Mouse (Mus musculus) forebrain, embryonic 10.5 days (tissue): Measurements from ENCODE around the gene Serpina3m. TPM values are rescaled to one million over a fixed set of nuclear protein-coding genes. Genes with fewer than 3 reads are reported as not detected.

Experiments used
- DNase-seq: peaks from one replicate; pipeline ENCODE4 v3.0.0-alpha.2; 2017; ENCODE audit warnings: low spot score; ENCODE audit errors: extremely low spot score
- H3K27ac ChIP-seq: fragments of 300-500 bp; sonication (generic); 2 replicates; pipeline ENCODE4 v1.5.1; 2016; ENCODE audit warnings: mild to moderate bottlenecking
- H3K27me3 ChIP-seq: fragments of 300-500 bp; sonication (generic); 2 replicates; pipeline ENCODE4 v1.6.1; 2016; ENCODE audit warnings: mild to moderate bottlenecking; ENCODE audit not compliant: poor library complexity, severe bottlenecking
- H3K36me3 ChIP-seq: fragments of 300-500 bp; sonication (generic); replicated peaks from 2 replicates; pipeline ENCODE4 v1.6.1; 2016; ENCODE audit warnings: mild to moderate bottlenecking, moderate library complexity
- H3K4me1 ChIP-seq: fragments of 300-500 bp; sonication (generic); 2 replicates; pipeline ENCODE4 v1.6.1; 2016
- H3K4me3 ChIP-seq: fragments of 300-500 bp; sonication (generic); 2 replicates; pipeline ENCODE4 v1.5.1; 2016; ENCODE audit warnings: mild to moderate bottlenecking, moderate library complexity
- H3K9me3 ChIP-seq: fragments of 300-500 bp; sonication (generic); 2 replicates; pipeline ENCODE4 v1.6.1; 2016; ENCODE audit warnings: mild to moderate bottlenecking, moderate library complexity
- WGBS: fragments of 180-500 bp; shearing (Covaris S2); methylation state at CpG from one replicate; pipeline ENCODE4 v1.1.7; 2016; 5-methylcytosine and 5-hydroxymethylcytosine counted together
- polyA plus RNA-seq: library from polyadenylated mRNA; unstranded; fragments of >200 nt; fragmentation: Nextera tagmentation; extraction: Ambion mirVana; gene quantifications from 2 replicates; pipeline ENCODE4 v1.2.1, GENCODE M21; 2016

Gene Serpina3m
- polyA plus RNA-seq, 1 experiment from 2014 or later, result not detected

- Histone ChIP-seq H3K27me3 (no peaks in the 10 kb centered on the region), H3K4me3 (no peak overlapping the region), H3K27ac (no peak overlapping the region), H3K9me3 (no peaks in the 10 kb centered on the region), H3K4me1 (no peaks in the 10 kb centered on the region), H3K36me3 (no peaks in the 10 kb centered on the region)
- WGBS, result 84% methylated on average over 6 of the region's 6 CpGs
- no peak for DNase-seq
Measured at GRCm38 (mm10) chr12:104412507-104412906, 74.2 kb downstream of the Serpina3m start.

GRCm38 (mm10) chr12:104414576-104414975, 76.3 kb downstream of the Serpina3m start:
- H3K36me3 ChIP-seq, result no peaks in the 10 kb centered on the region
- peaks cover 12% of the 10 kb centered on the region for H3K4me1 ChIP-seq
- 78% methylated on average over 2 of the region's 2 CpGs for WGBS
- no peaks in the 10 kb centered on the region for H3K27me3 ChIP-seq
- DNase-seq, result no peak
- H3K27ac ChIP-seq, result no peak overlapping the region
- no peak overlapping the region for H3K4me3 ChIP-seq
- no peaks in the 10 kb centered on the region for H3K9me3 ChIP-seq

- H3K4me1 ChIP-seq, result peaks cover 12% of the 10 kb centered on the region
- H3K27me3 ChIP-seq, result no peaks in the 10 kb centered on the region
- H3K36me3 ChIP-seq, result no peaks in the 10 kb centered on the region
- no peak overlapping the region for H3K27ac ChIP-seq
- WGBS, result 68% methylated on average over 6 of the region's 6 CpGs
- no peak overlapping the region for H3K4me3 ChIP-seq
- no peaks in the 10 kb centered on the region for H3K9me3 ChIP-seq
- DNase-seq, result no peak
Measured at GRCm38 (mm10) chr12:104415625-104416315, 77.5 kb downstream of the Serpina3m start.

- WGBS, result 19% methylated on average over 17 of the region's 17 CpGs
- Histone ChIP-seq H3K27me3 (no peaks in the 10 kb centered on the region), H3K9me3 (no peaks in the 10 kb centered on the region), H3K27ac (peak overlapping the region; percentile 66), H3K4me1 (peaks cover 12% of the 10 kb centered on the region), H3K36me3 (no peaks in the 10 kb centered on the region), H3K4me3 (peak overlapping the region; percentile 42)
- DNase-seq, result peak; percentile 91
Measured at GRCm38 (mm10) chr12:104418340-104419135, 80.3 kb downstream of the Serpina3m start.

GRCm38 (mm10) chr12:104419136-104419462, 80.8 kb downstream of the Serpina3m start:
- peak; percentile 26 for DNase-seq
- Histone ChIP-seq H3K4me1 (peaks cover 12% of the 10 kb centered on the region), H3K36me3 (no peaks in the 10 kb centered on the region), H3K27ac (no peak overlapping the region), H3K27me3 (no peaks in the 10 kb centered on the region), H3K4me3 (no peak overlapping the region), H3K9me3 (no peaks in the 10 kb centered on the region)
- WGBS, result 18% methylated on average over 2 of the region's 2 CpGs

- H3K36me3 ChIP-seq, result no peaks in the 10 kb centered on the region
- no peak for DNase-seq
- 89% methylated on average over 11 of the region's 11 CpGs for WGBS
- no peaks in the 10 kb centered on the region for H3K9me3 ChIP-seq
- H3K27me3 ChIP-seq, result no peaks in the 10 kb centered on the region
- no peak overlapping the region for H3K27ac ChIP-seq
- H3K4me3 ChIP-seq, result no peak overlapping the region
- peaks cover 17% of the 10 kb centered on the region for H3K4me1 ChIP-seq
Measured at GRCm38 (mm10) chr12:104422615-104423392, 84.5 kb downstream of the Serpina3m start.

GRCm38 (mm10) chr12:104425591-104425990, 87.3 kb downstream of the Serpina3m start:
- Histone ChIP-seq H3K27me3 (no peaks in the 10 kb centered on the region), H3K27ac (no peak overlapping the region), H3K4me1 (peaks cover 5% of the 10 kb centered on the region), H3K4me3 (no peak overlapping the region), H3K36me3 (no peaks in the 10 kb centered on the region), H3K9me3 (no peaks in the 10 kb centered on the region)
- 86% methylated on average over 3 of the region's 3 CpGs for WGBS
- DNase-seq, result no peak

GRCm38 (mm10) chr12:104426915-104427314, 88.6 kb downstream of the Serpina3m start:
- Histone ChIP-seq H3K9me3 (no peaks in the 10 kb centered on the region), H3K4me1 (peaks cover 12% of the 10 kb centered on the region), H3K27me3 (no peaks in the 10 kb centered on the region), H3K27ac (no peak overlapping the region), H3K4me3 (no peak overlapping the region), H3K36me3 (no peaks in the 10 kb centered on the region)
- WGBS, result 5% methylated on average over 7 of the region's 7 CpGs
- DNase-seq, result peak; percentile 68

- Histone ChIP-seq H3K36me3 (no peaks in the 10 kb centered on the region), H3K9me3 (0 out of 2 replicates have a peak, but pooled peaks cover 3% of the 10 kb centered on the region), H3K4me3 (no peak overlapping the region), H3K27me3 (no peaks in the 10 kb centered on the region), H3K4me1 (peaks cover 21% of the 10 kb centered on the region), H3K27ac (no peak overlapping the region)
- no peak for DNase-seq
- 83% methylated on average over 10 of the region's 10 CpGs for WGBS
Measured at GRCm38 (mm10) chr12:104431359-104431758, 93.1 kb downstream of the Serpina3m start.

GRCm38 (mm10) chr12:104433214-104433613, 94.9 kb downstream of the Serpina3m start:
- no peaks in the 10 kb centered on the region for H3K36me3 ChIP-seq
- H3K4me1 ChIP-seq, result peaks cover 21% of the 10 kb centered on the region
- H3K4me3 ChIP-seq, result no peak overlapping the region
- H3K9me3 ChIP-seq, result 0 out of 2 replicates have a peak, but pooled peaks cover 3% of the 10 kb centered on the region
- 25% methylated on average over 7 of the region's 7 CpGs for WGBS
- no peak for DNase-seq
- no peak overlapping the region for H3K27ac ChIP-seq
- no peaks in the 10 kb centered on the region for H3K27me3 ChIP-seq

- no peak for DNase-seq
- H3K4me1 ChIP-seq, result peaks cover 21% of the 10 kb centered on the region
- H3K27me3 ChIP-seq, result peaks cover 7% of the 10 kb centered on the region; the same call in 1 of the 2 replicates
- no peak overlapping the region for H3K4me3 ChIP-seq
- no peaks in the 10 kb centered on the region for H3K36me3 ChIP-seq
- 0 out of 2 replicates have a peak, but pooled peaks cover 3% of the 10 kb centered on the region for H3K9me3 ChIP-seq
- 83% methylated on average over 20 of the region's 20 CpGs for WGBS
- H3K27ac ChIP-seq, result no peak overlapping the region
Measured at GRCm38 (mm10) chr12:104433951-104434735, 95.9 kb downstream of the Serpina3m start.
